Mouse (Mus musculus): ENCODE data around the gene Ccdc183.

Gene Ccdc183

GRCm38 (mm10) chr2:25607761-25608622, 9.5 kb downstream of the Ccdc183 start, which contains the start of gene Rabl6:
TSS of gene Rabl6 (minus strand) at chr2:25608521.
- DNase-seq (ENCODE audit: low read depth), result peak; percentile 92

DNA sequence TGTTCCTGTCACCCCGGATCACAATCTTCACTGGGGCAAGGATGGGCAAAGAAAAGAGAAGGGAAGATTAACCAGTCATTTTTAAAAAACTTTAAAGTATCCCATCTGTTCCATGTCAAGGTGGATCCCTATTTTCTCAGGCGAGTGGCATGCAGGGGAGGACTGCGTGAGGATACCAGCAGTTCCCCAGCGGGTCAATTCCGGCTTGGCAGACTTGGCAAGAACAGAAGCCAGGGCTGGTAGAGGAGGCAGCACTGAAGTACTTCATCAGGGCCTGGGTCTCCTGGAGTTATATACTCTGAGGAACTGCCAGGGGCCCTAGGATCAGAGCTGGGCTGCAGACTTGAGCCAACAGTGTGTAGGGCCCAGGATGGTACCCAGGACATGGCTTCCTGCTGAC, 15.0 kb downstream of the Ccdc183 start:
- DNase-seq (ENCODE audit: low read depth), result no peak

GRCm38 (mm10) chr2:25600037-25600436, 17.4 kb downstream of the Ccdc183 start:
- DNase-seq (ENCODE audit: low read depth), result no peak

DNA sequence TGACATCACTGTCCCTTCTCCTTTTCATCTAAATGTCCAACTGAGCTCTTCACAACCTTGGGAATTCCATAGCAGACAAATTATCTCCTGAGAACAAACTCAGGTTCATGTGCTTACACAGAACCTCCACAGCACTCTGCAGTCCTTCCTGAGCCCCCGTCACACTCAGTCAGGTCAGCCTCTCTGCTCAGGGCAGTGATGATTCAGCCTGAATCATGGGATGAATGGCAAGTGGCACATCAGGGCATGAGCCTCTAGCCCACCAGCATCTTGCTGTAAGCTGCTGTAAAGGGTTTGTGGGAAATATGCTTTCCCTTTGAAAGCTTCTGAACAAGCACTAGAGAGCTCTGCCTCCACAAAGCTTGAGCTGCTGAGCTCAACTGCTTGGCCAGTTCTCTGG, 18.7 kb downstream of the Ccdc183 start:
- no peak for DNase-seq (ENCODE audit: low read depth)

GRCm38 (mm10) chr2:25596765-25597510, 20.5 kb downstream of the Ccdc183 start:
- no peak for DNase-seq (ENCODE audit: low read depth)

DNA sequence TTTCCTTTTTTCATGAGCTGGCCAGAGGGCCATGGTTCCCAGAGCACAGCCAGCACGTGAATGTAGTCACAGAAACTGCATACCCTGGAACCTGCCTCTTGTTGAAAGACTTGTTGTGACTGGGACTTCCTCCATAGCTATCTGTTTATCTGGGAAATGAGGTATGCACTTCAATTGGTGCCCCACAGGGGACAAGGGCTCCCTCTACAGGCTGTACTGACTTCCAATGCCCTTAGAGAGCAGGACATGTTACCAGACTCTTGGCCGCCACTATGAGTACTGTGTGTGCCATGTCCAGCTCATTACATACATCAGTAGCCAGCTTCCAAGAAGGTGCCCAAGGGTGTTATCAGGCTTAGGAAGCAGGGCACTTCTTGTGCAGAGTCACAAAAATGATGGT, 25.6 kb downstream of the Ccdc183 start:
- peak; percentile 54 for DNase-seq (ENCODE audit: low read depth)

- DNase-seq (ENCODE audit: low read depth), result no peak
Observed at GRCm38 (mm10) chr2:25588227-25588907, 29.1 kb downstream of the Ccdc183 start.

DNA sequence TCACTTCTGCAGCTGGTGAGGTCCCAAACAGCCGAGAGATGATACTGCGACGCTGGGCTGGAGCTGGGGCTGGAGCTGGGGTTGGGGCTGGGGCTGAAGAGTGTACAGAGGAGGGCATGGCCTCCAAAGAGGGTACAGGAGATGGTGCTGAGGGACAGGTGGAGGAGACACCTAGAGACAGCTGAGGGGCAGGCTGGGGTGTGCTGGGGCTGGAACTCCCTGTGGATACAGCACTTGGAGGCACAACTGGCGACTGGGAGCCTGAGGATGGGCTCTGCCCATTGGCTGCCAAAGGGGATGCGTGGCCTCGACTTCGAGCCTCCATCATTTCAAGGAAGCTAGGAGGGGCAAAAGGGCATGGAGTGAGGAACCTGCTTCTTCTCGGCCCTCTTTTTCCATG, 30.2 kb downstream of the Ccdc183 start:
- DNase-seq (ENCODE audit: low read depth), result no peak

- DNase-seq (ENCODE audit: low read depth), result no peak
Observed at GRCm38 (mm10) chr2:25585601-25586000, 31.9 kb downstream of the Ccdc183 start.

GRCm38 (mm10) chr2:25584856-25585255, 32.6 kb downstream of the Ccdc183 start:
- no peak for DNase-seq (ENCODE audit: low read depth)

GRCm38 (mm10) chr2:25584152-25584551, 33.3 kb downstream of the Ccdc183 start:
- no peak for DNase-seq (ENCODE audit: low read depth)

GRCm38 (mm10) chr2:25583571-25583970, 33.9 kb downstream of the Ccdc183 start:
- no peak for DNase-seq (ENCODE audit: low read depth)

GRCm38 (mm10) chr2:25583120-25583481, 34.4 kb downstream of the Ccdc183 start:
- no peak for DNase-seq (ENCODE audit: low read depth)

DNA sequence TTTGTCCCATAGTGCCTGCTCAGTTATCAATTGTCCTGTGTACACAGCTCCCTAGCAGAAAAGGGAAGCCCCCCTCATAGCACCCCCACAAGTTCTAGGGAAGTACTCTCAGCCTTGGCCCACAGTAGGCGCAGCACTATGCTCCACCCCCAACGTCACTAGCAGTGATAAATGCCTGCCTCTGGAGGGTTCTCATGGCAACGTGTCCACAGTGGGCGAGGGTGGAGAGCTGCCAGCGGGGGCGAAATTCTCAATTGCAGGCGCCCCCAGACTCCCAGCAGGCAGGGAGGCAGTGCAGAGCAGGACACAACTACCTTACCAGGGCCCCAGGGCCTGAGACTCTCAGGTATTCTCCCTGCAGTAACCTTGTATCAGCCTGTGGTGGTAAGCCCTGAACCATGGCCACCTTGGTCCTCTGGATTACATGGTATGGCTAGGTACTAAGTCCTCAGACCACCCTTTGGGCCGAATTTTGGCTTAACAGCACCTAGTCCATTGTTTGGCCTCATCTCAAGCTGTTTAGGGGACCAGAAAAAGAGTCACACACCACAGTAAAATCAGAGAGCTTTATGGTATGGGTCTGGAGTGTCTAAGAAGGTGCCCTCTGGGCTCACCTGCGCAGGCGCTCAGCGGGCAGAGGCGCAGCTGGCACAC, 34.9 kb downstream of the Ccdc183 start:
- DNase-seq (ENCODE audit: low read depth), result no peak

DNA sequence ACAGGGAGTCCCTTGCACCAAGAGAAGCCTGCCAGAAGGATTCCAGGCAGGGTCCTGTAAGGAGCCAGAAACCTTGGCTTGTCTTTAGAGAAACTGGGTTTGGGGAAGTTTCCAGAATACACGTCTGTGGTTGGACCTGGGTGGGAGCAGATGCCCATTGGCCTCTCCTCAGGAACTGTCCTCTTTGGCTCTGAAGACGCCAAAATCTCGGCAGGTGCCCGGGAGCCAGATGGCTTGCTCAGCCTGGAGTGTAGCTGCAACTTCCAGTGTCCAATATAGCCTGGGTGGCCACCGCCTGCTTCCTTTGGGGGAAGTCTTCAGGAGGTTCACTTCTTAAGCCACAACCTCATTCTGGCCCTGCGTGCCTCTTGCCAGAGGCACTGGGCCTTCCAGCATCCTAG, 35.6 kb downstream of the Ccdc183 start:
- DNase-seq (ENCODE audit: low read depth), result no peak

GRCm38 (mm10) chr2:25581294-25581864, 36.1 kb downstream of the Ccdc183 start, which contains the start of gene Ajm1:
TSS of gene Ajm1 (minus strand) at chr2:25581757.
- peak; percentile 86 for DNase-seq (ENCODE audit: low read depth)

- DNase-seq (ENCODE audit: low read depth), result no peak
Observed at GRCm38 (mm10) chr2:25580621-25581101, 36.8 kb downstream of the Ccdc183 start.

DNA sequence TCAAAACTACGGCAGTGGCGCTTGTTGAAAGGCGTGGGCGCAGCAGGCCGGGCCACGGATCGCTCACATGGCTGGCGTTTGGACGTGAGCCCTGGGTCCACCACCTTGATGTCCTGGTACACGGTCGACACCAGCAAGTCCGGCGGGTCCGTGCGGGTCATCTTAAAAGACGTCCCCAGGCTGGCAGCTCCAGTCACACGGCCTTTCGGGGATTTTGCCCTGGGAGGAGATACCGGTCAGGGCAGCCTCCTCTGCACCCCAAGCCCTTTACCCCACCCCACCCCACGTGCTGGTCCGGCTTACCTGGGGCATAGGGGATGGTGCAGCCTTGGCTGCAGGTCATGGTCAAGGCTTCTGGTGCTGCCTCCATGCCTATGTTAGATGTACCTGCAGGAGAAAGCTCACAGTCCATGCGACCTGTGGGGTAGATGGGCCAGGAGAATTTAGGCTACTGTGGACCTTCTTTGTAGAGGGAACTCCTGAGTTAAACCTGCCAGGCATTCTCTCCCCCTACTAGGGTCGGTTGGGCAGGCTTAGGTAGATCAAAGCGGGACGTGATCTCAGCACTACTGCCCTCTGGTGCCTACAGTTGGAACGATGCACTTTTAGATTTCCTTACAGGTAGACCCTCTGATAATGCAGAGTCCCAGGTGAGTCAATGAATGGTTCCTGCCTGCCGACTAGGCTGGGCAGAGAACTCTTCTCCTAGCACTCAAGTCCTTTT, 37.6 kb downstream of the Ccdc183 start:
- peak; percentile 86 for DNase-seq (ENCODE audit: low read depth)

- peak; percentile 46 for DNase-seq (ENCODE audit: low read depth)
Observed at GRCm38 (mm10) chr2:25578796-25579736, 38.4 kb downstream of the Ccdc183 start.

Measured in induced T-regulatory cell, adult 2 months (primary cell).